Mouse (Mus musculus) testis, adult 2 months (tissue): Measurements from ENCODE around the gene Akap5.

Experiments used
- CTCF ChIP-seq: fragments of 200-500 bp; IDR thresholded peaks from 2 replicates; pipeline ENCODE4 v1.5.1; 2012; ENCODE audit warnings: low read depth, mild to moderate bottlenecking, inconsistent platforms, low read length, moderate library complexity; ENCODE audit not compliant: control insufficient read depth, insufficient read depth, insufficient replicate concordance
- POLR2A ChIP-seq: fragments of 200-500 bp; IDR thresholded peaks from 2 replicates; pipeline ENCODE4 v1.6.1; 2012; ENCODE audit warnings: low read depth, mild to moderate bottlenecking, inconsistent platforms, low read length, moderate library complexity; ENCODE audit not compliant: control insufficient read depth

- TF ChIP-seq CTCF = no peak
- no peak for TF ChIP-seq POLR2A
Measured at GRCm38 (mm10) chr12:76282532-76283173, 42.0 kb upstream of the Akap5 start.
